Mouse (Mus musculus) thymus, adult 2 months (tissue): Measurements from ENCODE around the gene Carmil3.

Source experiments
- CTCF ChIP-seq: fragments of 200-500 bp; IDR thresholded peaks from 2 replicates; pipeline ENCODE4 v1.5.1; 2012; ENCODE audit warnings: mild to moderate bottlenecking, control low read depth, low read length, moderate library complexity, borderline replicate concordance; ENCODE audit not compliant: control insufficient read depth, poor library complexity, insufficient read depth; ENCODE audit errors: extremely low read depth
- POLR2A ChIP-seq: fragments of 200-500 bp; IDR thresholded peaks from 2 replicates; pipeline ENCODE4 v1.6.1; 2012; ENCODE audit warnings: mild to moderate bottlenecking, low read length, control low read depth, moderate library complexity; ENCODE audit not compliant: control insufficient read depth, poor library complexity, insufficient read depth; ENCODE audit errors: extremely low read depth

GRCm38 (mm10) chr14:55524062-55524461 lies 33.6 kb downstream of the Carmil3 start:
- TF ChIP-seq POLR2A (no peak), CTCF (no peak)
